Mouse (Mus musculus) erythroid progenitor cell, adult 5-6 weeks (primary cell): ENCODE results near the gene Gm37240. TPM values are rescaled to one million over a fixed set of nuclear protein-coding genes. Genes with fewer than 3 reads are reported as not detected.

ENCODE experiments used
- ATAC-seq: replicated peaks from 2 replicates; pipeline ENCODE4 v1.8.0; 2016; ENCODE audit warnings: moderate number of reproducible peaks, mild to moderate bottlenecking, moderate TSS enrichment, inconsistent platforms; ENCODE audit not compliant: poor library complexity, low FRiP score, severe bottlenecking
- total RNA-seq, 2 experiments: library from RNA; stranded (forward) in 1 of 2; stranded (reverse) in 1 of 2; fragments of 150-400 nt in 1 of 2; fragments of 186-747, 209-891 nt in 1 of 2; gene quantifications; 2 replicates each; pipeline versions ENCODE4 v1.2.3 to v1.2.4; 2015 to 2017; ENCODE audit warnings: low replicate concordance in 2 of 2

Gene Gm37240
- total RNA-seq, 2 experiments from 2014 or later, result not detected

DNA sequence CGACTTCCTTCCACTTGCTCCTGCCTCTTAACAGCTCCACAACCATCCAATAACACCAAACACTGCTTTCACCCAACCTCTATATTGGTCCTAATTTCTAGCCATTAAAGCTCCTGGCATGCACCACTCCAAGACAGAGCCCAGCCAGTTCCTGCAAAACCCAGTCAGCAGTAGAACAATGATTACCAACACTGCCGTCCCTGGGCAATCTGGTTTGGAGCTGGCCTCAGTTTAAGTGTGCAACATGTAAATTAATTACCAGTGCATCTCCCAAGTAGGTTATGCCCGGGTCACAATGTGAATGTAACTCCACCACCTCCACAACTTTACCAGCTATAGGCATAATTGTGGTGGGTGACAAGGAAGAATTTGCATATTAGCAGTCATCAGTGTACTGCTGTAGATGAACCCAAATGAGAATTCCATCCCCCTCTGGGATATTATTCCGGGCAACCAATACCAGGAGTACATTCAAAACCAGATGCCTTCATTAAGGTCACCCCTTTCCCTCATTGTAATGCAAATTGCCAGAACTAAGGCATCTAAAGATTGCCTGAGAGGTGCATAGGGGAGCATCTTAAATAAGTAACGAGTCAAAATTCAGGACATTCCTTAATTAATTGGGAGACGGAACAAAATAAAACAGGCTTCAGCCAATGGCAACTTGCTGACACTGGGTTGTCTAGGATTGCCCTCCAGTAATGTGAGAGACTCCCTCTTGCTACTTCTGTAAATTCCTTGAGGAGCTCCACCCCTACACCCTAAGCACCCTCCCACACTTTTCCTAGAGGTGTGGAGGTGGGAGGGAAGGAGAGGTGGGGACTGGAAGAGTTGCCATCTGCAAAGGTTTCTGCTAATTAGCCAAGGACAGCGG lies 549.2 kb downstream of the Gm37240 start:
- ATAC-seq, result no peak

DNA sequence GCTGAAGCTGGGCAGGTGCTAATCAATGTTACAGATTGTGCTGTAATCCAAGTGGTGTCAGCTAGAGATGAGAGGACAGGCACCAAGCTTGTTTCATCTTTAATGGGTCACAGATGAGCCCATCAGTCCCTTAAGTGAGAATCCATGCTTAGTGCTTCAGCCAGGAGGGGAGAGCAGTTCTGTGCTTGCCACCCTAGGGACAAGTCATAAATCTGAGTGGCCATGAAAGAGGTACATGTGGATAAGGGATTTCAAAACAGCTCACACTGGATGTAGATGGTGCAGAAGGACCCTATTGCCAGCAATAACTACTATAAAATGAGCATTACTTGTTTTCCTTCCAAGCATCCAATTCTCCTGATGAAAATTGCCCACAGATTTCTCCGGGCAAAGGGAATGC lies 551.8 kb downstream of the Gm37240 start:
- ATAC-seq, result no peak

DNA sequence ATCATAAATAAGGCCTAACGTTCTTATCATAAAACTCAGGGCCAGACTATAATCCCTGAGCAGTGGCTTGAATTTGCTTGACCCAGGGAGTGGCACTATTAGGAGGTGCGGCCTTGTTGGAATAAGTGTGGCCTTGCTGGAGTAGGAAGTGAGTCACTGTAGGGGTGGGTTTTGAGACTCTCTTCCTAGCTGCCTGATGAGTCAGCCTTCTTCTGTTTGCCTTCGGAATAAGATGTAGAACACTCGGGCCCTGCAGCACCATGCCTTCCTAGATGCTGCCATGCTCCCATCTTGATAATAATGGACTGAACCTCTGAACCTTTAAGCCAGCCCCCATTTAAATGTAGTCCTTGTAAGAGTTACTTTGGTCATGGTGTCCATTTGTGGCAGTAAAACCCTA lies 555.0 kb downstream of the Gm37240 start:
- no peak for ATAC-seq

DNA sequence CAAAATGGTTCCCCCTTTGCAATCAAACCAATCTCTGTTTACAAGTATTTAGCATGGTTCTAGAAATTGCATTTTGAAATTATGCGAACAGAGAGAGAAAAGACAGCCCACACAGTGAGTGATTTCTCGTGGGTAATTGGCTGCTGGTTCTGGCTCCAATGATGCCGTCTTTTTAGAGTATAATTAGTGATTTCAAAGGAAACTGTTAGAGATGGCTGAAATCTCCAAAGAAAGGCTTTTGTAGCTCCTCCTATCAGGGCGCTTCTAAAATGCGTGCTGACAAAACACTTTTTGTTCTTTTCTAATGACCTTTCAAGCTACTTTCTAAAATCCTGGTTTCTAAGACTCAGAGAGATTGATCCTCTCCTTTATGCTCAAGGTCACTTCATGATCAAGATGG lies 569.1 kb downstream of the Gm37240 start:
- no peak for ATAC-seq

DNA sequence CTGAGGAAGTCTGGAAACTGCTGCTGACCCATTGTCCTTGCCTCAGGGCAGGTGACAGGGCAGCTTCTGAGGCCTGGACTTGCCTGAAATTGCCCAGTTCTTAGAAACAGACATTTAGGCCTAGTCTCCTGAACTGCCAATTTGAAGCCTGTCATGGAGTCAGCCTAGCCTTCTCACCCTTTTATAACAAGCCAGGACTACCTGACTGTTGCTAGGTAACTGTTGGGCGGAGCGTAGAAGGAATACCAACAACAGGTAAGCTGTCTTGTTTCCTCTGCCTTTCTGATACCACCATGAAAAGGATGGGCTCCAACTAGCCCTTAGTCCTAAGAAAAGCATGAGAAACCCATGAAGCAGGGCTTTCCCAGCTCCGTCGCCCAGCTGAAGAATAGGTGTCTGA lies 570.0 kb downstream of the Gm37240 start:
- ATAC-seq, result no peak

DNA sequence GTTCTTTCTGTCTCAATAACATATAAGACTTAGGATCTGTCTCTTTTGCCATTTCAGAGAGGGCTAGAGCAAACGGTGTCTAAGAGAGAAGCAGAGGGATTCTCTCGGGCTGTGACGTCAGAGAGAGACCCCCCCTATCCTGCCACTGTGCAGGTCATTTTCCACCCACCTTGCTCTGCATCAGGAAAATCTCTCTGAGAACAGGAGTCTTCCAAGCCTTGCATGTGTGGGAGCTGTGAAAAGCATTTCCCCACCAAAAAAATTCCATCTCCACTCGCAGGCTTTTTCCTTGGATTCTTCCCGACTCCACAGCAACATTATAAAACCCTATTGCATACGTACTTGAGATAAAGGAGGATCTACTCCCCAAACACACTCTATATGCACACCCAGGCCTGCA lies 572.4 kb downstream of the Gm37240 start:
- no peak for ATAC-seq

DNA sequence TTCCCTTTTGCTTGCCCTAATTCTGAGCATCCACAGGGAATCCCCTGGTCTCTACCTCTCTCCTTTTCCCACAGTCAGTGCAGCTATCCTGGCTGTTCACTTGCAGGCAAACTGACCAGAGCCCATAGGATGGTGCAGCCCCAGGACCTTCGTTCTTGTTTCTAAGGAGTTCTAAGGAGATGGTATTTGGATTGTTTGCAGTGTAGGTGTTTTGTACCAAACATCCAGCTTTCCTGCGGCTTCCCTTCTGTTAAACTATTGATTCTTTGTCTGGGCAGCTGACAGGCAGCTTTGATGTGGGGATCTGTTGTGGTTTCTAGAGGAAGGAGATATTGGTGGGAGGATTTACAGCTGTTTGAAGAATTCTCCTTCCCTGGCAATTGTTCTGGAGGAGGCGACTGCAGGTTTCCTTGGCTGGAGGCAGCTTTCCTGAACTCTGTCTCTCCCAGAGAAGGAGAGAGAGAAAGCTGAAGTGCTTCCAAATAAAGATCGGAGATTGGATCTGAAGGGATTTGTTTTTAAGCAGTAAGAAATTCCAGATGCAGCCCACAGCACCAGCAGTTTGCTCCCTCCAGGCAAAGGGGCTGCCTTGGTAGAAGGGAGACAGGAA lies 573.6 kb downstream of the Gm37240 start:
- ATAC-seq, result no peak

DNA sequence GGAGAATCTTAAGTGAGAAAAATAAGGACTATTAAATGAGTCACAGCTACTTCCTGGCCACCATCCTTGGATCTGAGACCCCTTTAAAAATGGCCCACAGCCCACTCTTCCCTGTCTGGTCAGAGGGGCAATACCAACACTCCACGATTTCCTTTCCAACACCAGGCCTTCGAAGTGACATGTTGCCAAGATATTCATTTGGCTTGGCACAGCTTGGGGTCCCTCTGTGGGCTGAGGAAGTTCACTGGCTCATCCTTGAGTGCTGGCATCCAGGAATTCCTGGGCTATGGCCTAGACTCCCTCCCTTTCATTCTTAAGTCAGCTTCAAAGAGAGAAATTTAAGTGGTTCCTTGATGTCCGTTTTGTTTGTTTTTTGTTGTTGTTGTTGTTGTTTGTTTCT lies 576.1 kb downstream of the Gm37240 start:
- no peak for ATAC-seq

DNA sequence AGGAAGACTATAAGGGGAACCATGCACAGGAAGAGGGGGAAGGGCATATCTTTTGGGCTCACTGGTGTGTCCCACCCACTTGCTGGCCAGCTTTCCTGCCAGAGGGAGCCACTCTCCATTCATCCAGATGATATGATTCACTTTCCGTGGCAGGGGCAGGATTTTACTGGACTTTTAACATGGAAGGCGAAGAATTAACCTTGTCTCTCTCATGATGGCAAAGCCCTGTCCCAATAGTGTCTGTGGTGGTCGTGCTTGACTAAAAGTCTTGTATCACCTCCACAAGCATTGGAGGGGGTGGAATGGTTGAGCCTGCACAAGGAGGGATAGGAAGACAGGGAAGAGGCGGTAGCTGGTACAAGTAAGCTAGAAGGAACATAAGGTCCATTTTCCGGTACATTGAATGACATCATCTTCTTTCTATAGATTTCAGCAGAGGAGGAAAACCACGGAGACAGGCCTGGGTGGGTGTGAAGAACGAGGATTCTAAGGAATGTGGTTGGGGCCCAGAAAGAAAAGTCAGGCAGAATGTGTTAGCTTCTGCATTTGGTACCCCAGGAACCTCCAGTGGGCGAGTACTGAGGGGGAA lies 576.8 kb downstream of the Gm37240 start:
- ATAC-seq, result no peak

DNA sequence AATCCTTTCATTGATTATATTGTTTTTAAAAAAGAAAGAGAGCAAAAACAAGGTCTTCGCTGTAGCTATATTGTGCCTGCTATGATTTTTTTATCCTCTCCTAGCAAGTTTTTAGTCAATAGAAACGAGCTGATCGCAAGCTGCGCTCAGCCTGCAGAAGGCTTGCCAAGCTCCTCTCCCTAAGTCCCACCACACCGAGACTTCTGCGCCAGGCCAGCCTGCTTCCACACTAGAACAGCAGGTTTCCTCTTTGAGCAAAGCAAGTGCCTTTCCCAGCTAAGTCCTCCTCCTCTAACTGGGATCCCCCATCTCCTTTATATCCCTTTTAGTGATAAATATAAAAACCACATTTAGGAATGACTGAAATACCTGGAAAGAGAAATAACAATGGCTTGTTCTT lies 578.1 kb downstream of the Gm37240 start:
- no peak for ATAC-seq

DNA sequence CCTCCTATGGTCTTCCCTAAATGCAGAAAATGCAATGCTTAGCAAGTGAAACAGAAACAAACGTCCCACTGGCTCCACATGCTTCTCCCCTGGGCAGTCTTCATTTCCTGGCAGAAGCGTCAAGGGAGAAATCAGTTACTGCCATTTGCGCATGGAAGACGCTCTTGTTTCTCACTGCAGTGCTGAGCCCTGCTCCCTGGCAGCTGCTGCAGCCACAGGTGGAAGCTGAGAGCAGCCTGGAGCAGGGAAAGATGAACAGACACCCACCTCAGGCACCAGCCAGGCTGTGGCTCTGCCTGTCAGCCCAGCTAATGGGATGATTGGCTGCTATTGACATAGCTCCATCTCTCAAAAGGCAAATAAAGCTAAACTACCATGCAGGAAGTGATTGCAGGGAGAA lies 578.6 kb downstream of the Gm37240 start:
- no peak for ATAC-seq

DNA sequence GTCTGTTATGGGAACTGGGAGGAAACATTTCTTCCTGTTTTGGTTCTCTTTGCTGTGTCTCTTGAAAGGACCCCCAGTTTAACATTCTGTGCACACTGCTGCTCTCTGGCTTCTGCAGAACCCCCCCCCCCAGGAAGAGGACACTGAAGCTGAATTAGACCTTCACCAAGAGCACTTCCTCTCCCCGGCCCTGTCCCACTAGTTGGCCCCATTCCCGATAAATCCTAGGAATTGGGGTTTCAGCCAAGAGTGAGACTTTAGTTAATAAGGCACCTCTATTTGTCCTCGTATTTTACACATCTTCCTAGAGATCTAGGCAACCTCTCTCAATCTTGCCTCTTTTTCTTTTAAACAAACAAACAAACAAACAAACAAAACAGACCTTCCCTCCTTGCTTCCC lies 585.5 kb downstream of the Gm37240 start:
- ATAC-seq, result no peak

DNA sequence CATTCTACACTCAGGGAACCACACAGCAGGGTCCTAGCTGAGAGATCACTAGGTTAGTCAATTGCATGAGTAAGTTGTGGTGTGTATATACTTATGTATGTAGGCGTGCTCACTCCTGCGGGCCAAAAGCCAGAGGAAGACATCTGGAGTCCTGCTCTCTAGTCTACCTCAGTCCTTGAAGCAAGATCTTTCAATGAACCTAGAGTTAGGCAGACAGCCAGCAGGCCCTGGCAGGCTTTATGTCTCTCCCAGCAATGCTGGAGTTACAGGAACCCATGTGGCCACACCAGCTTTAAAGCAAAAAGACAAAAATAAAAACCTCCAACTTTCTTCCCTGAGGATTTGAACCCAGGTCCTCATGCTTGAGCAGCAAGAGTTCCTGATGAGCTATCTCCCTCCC lies 586.0 kb downstream of the Gm37240 start:
- ATAC-seq, result no peak

DNA sequence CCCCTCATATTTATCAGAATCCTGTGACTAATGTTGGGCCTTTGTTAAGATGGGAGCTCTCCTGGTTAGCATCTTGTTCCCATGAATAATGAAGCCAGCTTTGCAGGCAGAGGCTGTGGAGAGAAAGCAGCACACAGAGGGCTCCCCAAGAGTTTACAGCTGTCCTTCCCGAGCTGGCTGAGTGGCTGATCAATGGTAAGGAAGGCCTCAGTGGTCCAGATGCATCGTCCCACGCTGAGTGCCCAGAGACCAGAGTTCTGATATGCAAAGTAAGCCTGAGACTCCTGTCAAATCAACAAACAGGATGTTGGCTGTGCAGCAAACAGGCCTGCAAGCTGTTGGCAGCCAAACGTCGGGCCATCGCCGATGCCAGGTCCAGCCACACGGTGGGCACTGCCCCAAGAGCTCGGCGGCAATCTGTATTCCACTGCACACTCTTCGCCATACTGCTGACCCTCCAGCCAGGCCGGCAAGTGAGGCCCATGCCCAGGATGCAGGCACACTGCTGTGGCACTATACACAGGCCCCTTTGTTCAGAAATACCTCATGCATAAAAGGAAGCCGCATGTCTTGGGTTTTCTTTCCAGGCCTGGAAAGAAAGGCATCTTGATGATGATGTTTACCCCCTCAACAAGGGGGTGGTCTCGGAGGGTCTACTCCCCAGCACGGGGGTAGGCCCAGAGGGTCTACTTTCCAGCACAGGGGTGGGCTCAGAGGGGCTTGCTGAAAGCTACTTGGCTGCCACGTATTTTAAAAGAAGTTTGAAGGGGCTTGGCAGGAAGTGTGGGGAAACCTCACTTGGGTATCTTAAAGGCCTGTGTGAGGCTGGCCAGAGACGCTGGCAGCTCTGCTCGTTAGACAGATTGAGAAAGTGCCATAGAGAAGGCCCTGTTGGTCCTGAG lies 587.4 kb downstream of the Gm37240 start:
- ATAC-seq, result no peak

DNA sequence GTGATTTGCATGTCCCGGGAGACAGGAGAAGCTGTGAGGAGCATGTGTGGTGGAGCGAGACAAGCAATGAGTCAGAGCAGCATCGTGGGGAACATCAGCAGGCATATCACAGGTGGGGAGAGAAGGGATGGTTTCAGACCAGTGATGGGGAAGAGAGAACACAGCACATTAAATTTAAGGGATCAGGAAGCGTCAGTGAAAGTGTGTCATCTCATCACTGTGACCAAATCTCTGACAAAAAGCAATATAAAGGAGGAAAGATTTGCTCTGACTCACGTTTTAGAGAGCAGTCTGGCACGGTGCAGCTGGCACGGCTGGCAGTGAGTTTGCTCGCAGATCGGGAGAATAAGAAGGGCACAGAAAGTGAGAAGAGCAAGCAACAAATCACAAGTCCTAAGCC lies 592.1 kb downstream of the Gm37240 start:
- ATAC-seq, result no peak

DNA sequence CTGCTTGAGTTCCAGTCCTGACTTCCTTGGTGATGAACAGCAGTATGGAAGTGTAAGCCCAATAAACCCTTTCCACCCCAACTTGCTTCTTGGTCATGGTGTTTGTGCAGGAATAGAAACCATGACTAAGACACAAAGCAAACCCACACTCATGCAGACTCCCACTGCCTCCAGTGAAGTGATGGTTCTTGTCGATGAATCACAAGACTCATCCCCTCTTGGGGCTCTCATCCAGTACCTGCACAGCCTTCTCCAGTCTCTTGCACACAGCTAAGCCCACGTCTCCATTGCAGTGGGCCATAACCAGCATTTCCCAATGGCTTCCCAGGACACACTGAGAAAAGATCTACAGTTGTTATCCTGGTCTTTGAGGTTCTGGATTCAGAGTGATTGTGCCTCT lies 599.7 kb downstream of the Gm37240 start:
- no peak for ATAC-seq

DNA sequence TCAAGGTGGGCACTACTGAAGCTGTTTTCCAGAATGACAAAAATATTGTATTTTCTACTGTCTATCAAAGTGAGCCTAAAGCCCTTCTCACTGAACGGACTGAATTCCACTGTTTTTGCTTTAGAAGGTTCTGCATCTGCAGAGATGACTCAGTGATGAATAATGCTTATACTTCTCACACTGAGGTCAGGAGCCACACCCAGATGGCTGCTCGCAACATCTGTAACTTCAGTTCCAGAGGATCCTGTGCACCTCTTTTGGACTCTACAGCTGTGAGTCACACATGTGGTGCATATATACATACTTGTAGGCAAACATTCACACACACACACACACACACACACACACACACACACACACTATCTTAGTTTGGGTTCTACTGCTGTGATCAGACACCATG lies 602.8 kb downstream of the Gm37240 start:
- ATAC-seq, result no peak

DNA sequence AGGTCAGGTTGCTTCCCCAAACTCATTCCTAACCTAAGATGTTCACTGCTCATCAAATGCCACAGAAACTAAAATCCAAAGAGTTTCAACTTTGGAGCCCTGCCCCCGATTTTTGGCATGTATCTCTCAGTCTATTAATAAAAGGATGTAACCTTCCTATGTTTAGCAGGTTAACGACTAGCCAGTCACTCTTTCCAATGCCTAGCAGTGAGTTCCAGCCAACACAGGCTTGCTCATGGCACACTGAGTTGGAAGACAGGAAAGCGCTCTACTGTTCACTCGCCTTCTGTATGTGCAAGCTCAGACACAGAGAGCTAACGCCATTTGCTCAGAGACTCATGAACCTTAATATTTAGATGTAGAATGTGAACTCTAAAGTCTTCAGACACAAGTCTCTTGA lies 604.5 kb downstream of the Gm37240 start:
- ATAC-seq, result no peak

DNA sequence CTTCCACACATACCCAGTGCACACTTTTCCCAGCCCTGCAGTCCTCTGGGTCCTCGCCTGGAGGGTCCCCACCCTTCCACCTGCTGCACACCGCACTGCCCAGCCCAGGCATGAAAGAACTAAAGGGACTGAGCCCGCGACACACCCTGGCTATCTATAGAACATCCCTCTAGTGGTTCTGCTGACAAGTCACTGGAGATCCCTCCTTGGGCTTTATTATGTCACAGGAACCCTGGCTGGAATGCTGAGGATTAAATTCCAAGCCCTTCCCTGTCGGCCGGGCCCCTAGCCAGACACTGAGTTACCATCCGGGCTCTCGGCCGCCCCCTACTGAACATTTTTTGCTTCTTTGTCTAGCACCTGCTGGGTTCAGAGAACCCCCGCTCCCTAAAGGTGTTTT lies 612.2 kb downstream of the Gm37240 start:
- ATAC-seq, result no peak

DNA sequence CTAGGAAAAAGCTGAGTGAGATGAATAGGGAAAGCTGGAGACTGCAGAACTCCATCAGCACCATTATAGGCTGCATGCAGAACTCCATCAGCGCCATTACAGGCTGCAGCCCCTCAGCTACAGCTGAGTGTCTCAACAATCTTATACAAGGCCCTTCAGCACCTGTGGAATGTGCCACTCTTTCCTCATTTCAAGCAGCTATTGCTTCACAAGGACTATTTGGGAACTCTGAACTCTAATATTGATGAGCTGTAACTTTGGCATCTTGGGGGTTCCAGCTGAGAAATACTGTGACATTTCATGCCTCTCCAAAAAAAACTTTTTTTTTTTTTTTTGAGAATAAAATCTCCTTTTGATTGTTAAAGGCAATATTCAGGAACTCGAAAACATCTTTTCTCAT lies 615.8 kb downstream of the Gm37240 start:
- no peak for ATAC-seq
